Mouse (Mus musculus): ENCODE measurements around the gene Dna2. TPM values are rescaled to one million over a fixed set of nuclear protein-coding genes. Genes with fewer than 3 reads are reported as not detected.

The Dna2 gene
- polyA plus RNA-seq (2012; ENCODE audit: low replicate concordance), result 17.1 and 23.2 TPM in 2 replicates

GRCm38 (mm10) chr10:62946738-62947471, at the start of gene Dna2:
Dna2 (plus strand) TSS chr10:62947026.

DNA sequence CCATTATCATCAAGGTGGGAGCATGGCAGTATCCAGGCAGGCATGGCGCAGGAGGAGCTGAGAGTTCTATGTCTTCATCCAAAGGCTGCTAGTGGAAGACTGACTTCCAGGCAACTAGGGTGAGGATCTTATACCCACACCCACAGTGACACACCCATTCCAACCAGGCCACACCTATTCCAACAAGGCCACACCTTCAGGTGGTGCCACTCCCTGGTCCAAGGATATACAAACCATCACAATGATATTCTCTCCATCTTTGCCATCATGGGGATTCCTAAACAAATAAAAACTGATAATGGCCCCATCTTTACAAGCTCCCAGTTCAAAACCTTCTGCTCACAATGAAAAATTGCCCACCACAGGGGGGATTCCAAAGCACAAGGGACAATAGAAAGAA, 37.9 kb upstream of the Dna2 start, which contains the start of gene Tet1:
Tet1 (minus strand) TSS at position 101 of the 400 bp plus-strand sequence.

GRCm38 (mm10) chr10:62919925-62920765, 26.7 kb upstream of the Dna2 start, which contains the start of gene Slc25a16:
Slc25a16 (plus strand) TSS chr10:62920633.

DNA sequence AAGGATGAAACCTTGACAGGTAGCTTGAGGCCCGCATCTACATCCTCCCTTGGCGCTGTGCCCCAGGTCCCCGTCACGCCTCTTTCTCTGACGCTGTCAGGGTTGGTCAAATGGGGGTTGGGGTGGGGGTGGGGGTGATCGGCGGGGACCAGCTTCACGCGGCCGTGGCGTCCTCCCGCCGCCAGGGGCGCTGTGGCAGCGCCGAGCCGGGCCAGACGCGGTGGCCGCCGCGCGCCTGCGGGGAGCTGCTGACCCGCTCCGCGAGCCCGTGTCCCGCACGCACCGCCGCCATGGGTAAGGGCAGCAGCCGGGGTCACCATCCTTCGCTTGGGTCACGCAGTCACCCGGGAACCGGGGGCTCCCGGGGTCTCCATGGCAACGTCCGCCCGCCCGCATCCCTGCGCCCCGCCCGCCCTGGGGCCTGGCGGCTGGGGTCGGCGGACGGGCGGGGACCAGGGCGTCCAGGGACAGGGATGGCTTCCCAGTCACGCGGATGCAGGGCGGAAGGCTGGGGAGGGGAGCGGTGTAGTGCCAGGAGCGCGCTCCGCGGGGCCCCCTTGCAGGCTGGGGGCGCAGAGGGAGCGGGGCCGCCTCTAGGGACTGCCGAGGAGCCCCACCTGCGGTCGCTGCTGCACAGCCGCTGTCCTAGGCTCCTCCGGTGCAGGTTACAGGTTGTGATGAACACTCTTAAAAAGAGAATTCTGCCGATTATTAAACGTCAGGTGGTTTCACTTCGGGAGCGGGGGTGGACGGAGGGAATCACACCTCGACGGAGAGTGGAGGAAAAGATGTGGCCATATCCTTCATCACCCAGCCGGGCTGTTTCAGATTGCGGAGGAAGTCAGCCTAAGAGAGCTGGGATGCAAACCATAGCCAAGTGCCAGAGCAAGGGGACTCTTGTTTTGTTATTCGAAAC, 33.5 kb downstream of the Dna2 start, which contains the start of gene Rufy2:
Rufy2 (plus strand) TSS at position 185 of the 916 bp plus-strand sequence.

Other genes starting within 250 kb of the Dna2 start
- gene Stox1, start 220.9 kb upstream of the Dna2 start, polyA plus RNA-seq (2012; ENCODE audit: low replicate concordance), result not detected in 2 replicates
- 0.74 and 8.3 TPM in 2 replicates for gene Ccar1, start 154.7 kb upstream of the Dna2 start, polyA plus RNA-seq (2012; ENCODE audit: low replicate concordance)
- gene Tet1, start 38.0 kb upstream of the Dna2 start, polyA plus RNA-seq (2012; ENCODE audit: low replicate concordance), result 0.23 TPM in 1 of 2 replicates, not detected in the other
- gene Slc25a16, start 26.4 kb upstream of the Dna2 start, polyA plus RNA-seq (2012; ENCODE audit: low replicate concordance), result 12.8 and 16.9 TPM in 2 replicates
- 0.46 and 0.79 TPM in 2 replicates for gene Rufy2, start 33.2 kb downstream of the Dna2 start, polyA plus RNA-seq (2012; ENCODE audit: low replicate concordance)
- gene Hnrnph3, start 77.2 kb downstream of the Dna2 start, polyA plus RNA-seq (2012; ENCODE audit: low replicate concordance), result 6.5 and 6.9 TPM in 2 replicates
- gene Pbld2, start 77.3 kb downstream of the Dna2 start, polyA plus RNA-seq (2012; ENCODE audit: low replicate concordance), result not detected in 2 replicates
- gene Pbld1, start 113.1 kb downstream of the Dna2 start, polyA plus RNA-seq (2012; ENCODE audit: low replicate concordance), result 0.16 TPM in 1 of 2 replicates, not detected in the other
- gene Atoh7, start 152.6 kb downstream of the Dna2 start, polyA plus RNA-seq (2012; ENCODE audit: low replicate concordance), result not detected in 2 replicates

Measured in leukemia stem cell, adult 10-12 weeks (primary cell).